Mouse (Mus musculus) forebrain, embryonic 11.5 days (tissue): ENCODE results near the gene Foxp1. TPM values are rescaled to one million over a fixed set of nuclear protein-coding genes. Genes with fewer than 3 reads are reported as not detected.

Experiments used
- ATAC-seq: fragments of 200-750 bp; cut with Nextera tagmentation; replicated peaks from 2 replicates; pipeline ENCODE4 v1.8.0; 2017; ENCODE audit warnings: moderate TSS enrichment; ENCODE audit not compliant: low FRiP score
- DNase-seq: peaks from one replicate; pipeline ENCODE4 v3.0.0-alpha.2; 2017; ENCODE audit warnings: low spot score
- H3K27ac ChIP-seq: fragments of 300-500 bp; sonication (generic); 2 replicates; pipeline ENCODE4 v1.5.1; 2014; ENCODE audit warnings: low read depth, low read length
- H3K27me3 ChIP-seq: fragments of 300-500 bp; sonication (generic); 2 replicates; pipeline ENCODE4 v1.6.1; 2014; ENCODE audit warnings: mild to moderate bottlenecking, low read length, mixed read lengths; ENCODE audit not compliant: control insufficient read depth, insufficient read depth
- H3K36me3 ChIP-seq: fragments of 300-500 bp; sonication (generic); 2 replicates; pipeline ENCODE4 v1.6.1; 2014; ENCODE audit warnings: mild to moderate bottlenecking, low read length, moderate library complexity, mixed read lengths; ENCODE audit not compliant: control insufficient read depth, insufficient read depth
- H3K4me1 ChIP-seq: fragments of 300-500 bp; sonication (generic); replicated peaks from 2 replicates; pipeline ENCODE4 v1.6.1; 2014; ENCODE audit warnings: low read length, mixed read lengths; ENCODE audit not compliant: control insufficient read depth, insufficient read depth
- H3K4me2 ChIP-seq: fragments of 300-500 bp; sonication (generic); 2 replicates; pipeline ENCODE4 v1.6.1; 2014; ENCODE audit warnings: low read depth, mild to moderate bottlenecking, low read length, moderate library complexity, mixed read lengths; ENCODE audit not compliant: severe bottlenecking
- H3K4me3 ChIP-seq: fragments of 300-500 bp; sonication (generic); 2 replicates; pipeline ENCODE4 v1.5.1; 2014; ENCODE audit warnings: low read depth, low read length
- H3K9ac ChIP-seq: fragments of 300-500 bp; sonication (generic); 2 replicates; pipeline ENCODE4 v1.6.1; 2014; ENCODE audit warnings: low read length
- H3K9me3 ChIP-seq: fragments of 300-500 bp; sonication (generic); 2 replicates; pipeline ENCODE4 v1.6.1; 2016; ENCODE audit warnings: low read length, mixed read lengths; ENCODE audit not compliant: control insufficient read depth
- WGBS: fragments of 180-500 bp; shearing (Covaris S2); extraction: QIAGEN DNeasy Blood & Tissue Kit; methylation state at CpG from one replicate; pipeline ENCODE4 v1.1.7; 2014; 5-methylcytosine and 5-hydroxymethylcytosine counted together
- polyA plus RNA-seq: library from polyadenylated mRNA; unstranded; fragments of >200 nt; fragmentation: Nextera tagmentation; extraction: Ambion mirVana; gene quantifications from 2 replicates; pipeline ENCODE4 v1.2.1, GENCODE M21; 2014

Gene Foxp1
- polyA plus RNA-seq, 1 experiment from 2014 or later: 91.5 TPM

DNA sequence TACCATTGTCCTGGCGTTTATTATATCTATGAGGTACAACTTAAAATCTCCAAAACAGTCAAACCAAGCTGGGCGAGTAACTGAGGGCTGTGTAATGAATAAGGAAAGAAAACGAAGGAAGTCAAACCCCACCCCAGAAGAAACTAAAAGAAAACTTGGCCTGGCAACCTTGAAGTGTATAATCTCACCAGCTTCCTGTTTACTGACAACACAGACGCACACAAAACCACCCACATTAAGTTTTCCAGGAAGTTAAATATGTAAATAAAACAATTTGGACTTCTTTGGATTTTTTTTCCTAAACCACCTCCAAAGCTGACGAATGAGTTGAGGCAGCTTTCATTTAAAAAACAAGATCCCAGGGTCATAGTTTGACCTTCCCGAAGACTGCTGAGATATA is 18.1 kb upstream of the Foxp1 start:
- WGBS: 78% methylated on average over 6 of the region's 6 CpGs
- H3K4me1 ChIP-seq: no peaks in the 10 kb centered on the region
- no peak overlapping the region for H3K4me2 ChIP-seq
- no peaks in the 10 kb centered on the region for H3K36me3 ChIP-seq
- H3K27me3 ChIP-seq: no peaks in the 10 kb centered on the region
- DNase-seq (no peak), ATAC-seq (no peak)
- H3K9ac ChIP-seq: no peak overlapping the region
- H3K9me3 ChIP-seq: no peaks in the 10 kb centered on the region
- no peak overlapping the region for H3K27ac ChIP-seq
- H3K4me3 ChIP-seq: no peak overlapping the region

DNA sequence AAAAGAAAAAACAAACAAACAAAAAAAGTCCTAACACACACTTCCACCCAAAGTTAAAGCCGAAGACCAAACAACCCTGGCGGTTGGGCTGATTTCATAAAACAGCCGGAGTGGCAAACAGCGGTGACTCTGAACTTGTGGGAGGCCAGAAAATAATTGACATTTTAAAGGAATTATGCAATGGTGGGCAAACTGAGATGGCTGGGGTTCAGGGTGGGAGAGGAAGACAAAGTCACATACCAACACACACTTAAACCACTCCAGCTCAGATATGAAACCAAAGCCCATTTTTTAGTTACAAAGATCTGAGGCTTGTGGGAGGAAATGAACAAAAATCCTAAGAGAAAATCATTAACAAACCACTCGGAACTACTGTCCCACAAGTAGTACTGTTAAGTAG is 17.6 kb upstream of the Foxp1 start:
- H3K36me3 ChIP-seq: no peaks in the 10 kb centered on the region
- H3K27ac ChIP-seq: no peak overlapping the region
- DNase-seq (no peak), ATAC-seq (no peak)
- no peaks in the 10 kb centered on the region for H3K27me3 ChIP-seq
- no peaks in the 10 kb centered on the region for H3K4me1 ChIP-seq
- no peak overlapping the region for H3K4me3 ChIP-seq
- H3K9ac ChIP-seq: no peak overlapping the region
- 88% methylated on average over 5 of the region's 5 CpGs for WGBS
- no peaks in the 10 kb centered on the region for H3K9me3 ChIP-seq
- H3K4me2 ChIP-seq: no peak overlapping the region

DNA sequence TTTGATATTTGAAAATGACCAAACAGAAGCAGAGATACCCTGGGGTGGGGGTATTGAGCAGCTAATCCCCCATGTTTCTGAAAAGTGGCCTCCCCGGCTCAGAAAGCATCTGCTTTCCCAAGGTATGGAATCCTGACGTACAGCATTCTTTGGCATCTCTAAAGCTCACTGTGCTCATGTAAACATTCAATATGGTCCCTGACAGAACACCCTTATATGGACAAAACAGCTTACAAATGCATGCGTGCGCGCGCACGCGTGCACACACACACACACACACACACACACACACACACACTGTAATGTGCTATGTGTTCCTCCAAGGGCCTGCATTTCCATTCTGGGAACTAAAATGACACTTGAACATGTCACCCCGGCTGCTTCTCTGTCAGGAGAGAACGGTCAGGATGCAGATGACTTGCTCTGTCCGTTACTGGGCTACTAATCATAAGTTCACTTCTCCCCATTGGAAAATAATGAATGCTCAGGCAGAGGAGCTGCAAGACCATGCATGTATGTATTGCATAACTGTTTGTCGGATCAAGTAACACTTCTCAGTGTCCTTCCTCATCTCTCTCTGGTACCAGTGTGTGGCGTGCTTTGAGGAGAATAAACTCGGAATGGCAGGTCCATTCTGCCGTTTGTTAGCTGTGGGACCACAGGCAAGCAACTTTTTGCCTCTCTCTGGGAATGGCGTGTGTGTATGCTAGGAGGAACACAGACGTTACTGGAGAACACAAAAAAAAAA is 15.8 kb upstream of the Foxp1 start:
- Histone ChIP-seq H3K9me3 (no peaks in the 10 kb centered on the region), H3K9ac (no peak overlapping the region), H3K4me3 (no peak overlapping the region), H3K36me3 (no peaks in the 10 kb centered on the region), H3K27ac (no peak overlapping the region), H3K27me3 (no peaks in the 10 kb centered on the region), H3K4me1 (no peaks in the 10 kb centered on the region), H3K4me2 (no peak overlapping the region)
- ATAC-seq: no peak
- 90% methylated on average over 17 of the region's 17 CpGs for WGBS
- no peak for DNase-seq

DNA sequence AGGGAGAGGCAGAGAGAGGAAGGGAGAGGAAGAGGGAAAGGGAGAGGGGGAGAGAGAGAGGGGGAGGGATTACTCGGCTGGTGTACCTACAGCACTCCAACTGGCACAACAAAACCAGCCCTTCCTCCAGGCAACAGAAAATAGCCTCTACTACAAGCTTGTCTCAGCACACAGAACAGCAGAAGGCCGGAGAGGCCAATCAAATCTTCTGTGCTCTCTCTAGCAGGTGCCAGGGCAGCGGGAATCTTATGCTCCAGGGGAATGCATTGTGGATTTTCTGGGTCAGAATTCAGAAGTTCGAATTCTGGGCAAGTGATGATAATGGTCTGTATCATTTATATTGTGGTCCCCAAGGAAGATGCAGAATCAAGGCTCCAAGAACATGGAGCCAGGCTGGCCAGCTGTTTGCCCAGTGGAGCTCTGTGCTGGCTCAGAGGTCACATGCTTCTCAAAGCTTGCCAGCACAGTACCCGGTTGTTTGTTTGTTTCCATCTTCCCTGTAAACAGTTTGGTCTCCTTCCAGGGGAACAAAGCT is 11.8 kb upstream of the Foxp1 start:
- 49% methylated on average over 5 of the region's 5 CpGs for WGBS
- Histone ChIP-seq H3K4me2 (no peak overlapping the region), H3K27ac (no peak overlapping the region), H3K4me3 (no peak overlapping the region), H3K36me3 (no peaks in the 10 kb centered on the region), H3K4me1 (no peaks in the 10 kb centered on the region), H3K9me3 (no peaks in the 10 kb centered on the region), H3K9ac (no peak overlapping the region), H3K27me3 (no peaks in the 10 kb centered on the region)
- DNase-seq (no peak), ATAC-seq (no peak)

DNA sequence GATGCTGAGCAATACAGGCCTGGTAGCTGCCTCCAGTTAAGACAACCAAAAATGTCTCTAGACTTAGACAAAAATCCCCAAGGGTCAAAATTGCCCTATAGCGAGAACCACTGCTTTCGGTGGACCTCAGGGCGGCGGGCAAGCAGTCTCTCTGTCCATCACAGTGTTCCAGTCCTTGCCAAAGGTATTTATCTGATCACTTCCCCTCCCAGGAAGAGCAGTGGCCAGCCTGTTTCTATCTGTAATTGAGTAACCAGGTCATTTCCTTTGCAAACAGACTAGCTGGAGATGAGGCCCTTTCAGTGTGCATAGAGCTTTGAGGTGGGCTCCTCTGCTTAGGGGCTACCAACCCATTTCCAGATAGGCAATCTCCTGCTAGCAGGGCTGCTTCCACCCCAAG is 9.9 kb upstream of the Foxp1 start:
- WGBS: 86% methylated on average over 4 of the region's 4 CpGs
- H3K4me1 ChIP-seq: no peaks in the 10 kb centered on the region
- DNase-seq (no peak), ATAC-seq (no peak)
- H3K9ac ChIP-seq: no peak overlapping the region
- H3K27ac ChIP-seq: no peak overlapping the region
- H3K4me2 ChIP-seq: no peak overlapping the region
- H3K9me3 ChIP-seq: no peaks in the 10 kb centered on the region
- no peak overlapping the region for H3K4me3 ChIP-seq
- H3K27me3 ChIP-seq: no peaks in the 10 kb centered on the region
- no peaks in the 10 kb centered on the region; the same call in 1 of the 2 replicates for H3K36me3 ChIP-seq

DNA sequence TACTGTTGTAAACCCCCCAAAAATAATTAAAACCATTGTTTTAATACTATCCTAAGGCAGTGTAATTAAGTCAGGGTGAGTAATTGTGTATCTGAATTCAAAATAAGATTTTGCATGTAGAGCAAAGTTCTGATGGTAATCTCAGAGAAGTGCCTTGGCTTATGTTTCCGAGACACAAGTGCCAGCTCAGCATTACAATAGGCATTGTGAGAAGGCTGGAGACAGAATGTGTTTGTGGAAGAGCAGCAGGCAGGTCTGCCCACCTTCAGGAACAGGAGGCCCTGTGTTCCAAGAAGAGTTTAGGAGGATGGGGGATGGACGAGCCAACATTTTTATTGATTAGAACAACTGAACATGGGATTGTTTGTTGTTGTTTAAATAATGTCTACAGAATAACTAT is 6.5 kb upstream of the Foxp1 start:
- no peak overlapping the region for H3K4me3 ChIP-seq
- H3K4me2 ChIP-seq: no peak overlapping the region
- ATAC-seq (no peak), DNase-seq (peak; percentile 4)
- no peak overlapping the region for H3K27ac ChIP-seq
- WGBS: 69% methylated on average over 2 of the region's 2 CpGs
- H3K9ac ChIP-seq: no peak overlapping the region
- no peaks in the 10 kb centered on the region for H3K4me1 ChIP-seq
- no peaks in the 10 kb centered on the region for H3K27me3 ChIP-seq
- no peaks in the 10 kb centered on the region; the same call in 1 of the 2 replicates for H3K36me3 ChIP-seq
- peaks cover 4% of the 10 kb centered on the region; the same call in 1 of the 2 replicates for H3K9me3 ChIP-seq

DNA sequence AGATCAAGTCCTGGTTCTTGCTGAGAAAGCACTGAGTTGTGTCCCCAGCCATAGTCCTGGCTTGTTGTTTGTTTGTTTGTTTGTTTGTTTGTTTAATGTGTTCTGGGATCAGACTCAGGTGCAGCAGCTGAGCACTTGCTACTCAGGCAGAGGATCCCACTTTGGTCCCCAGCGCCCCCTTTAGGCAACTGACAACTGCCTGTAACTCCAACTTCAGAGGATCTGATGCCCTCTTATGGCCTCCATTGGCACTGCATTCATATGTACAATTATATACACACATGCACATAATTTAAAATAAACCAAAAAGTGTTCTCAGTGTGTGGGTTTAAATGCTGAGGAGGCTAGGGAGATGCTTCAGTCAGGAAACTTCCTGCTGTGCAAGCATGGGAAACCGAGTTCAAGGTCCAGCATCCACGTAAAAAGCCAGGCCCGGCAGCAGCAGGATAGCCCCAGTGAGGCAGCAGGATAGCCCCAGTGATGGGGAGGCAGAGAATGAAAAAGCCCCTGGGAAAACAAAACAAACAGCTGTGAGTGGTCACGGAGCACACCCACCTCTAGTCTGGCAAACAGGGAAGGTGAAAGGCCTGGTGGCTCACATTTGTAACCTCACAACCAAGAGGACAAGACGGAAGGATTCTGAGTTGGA is 5.1 kb upstream of the Foxp1 start:
- Histone ChIP-seq H3K27ac (no peak overlapping the region), H3K27me3 (no peaks in the 10 kb centered on the region), H3K4me3 (no peak overlapping the region), H3K9ac (no peak overlapping the region), H3K36me3 (no peaks in the 10 kb centered on the region; the same call in 1 of the 2 replicates), H3K9me3 (peaks cover 4% of the 10 kb centered on the region; the same call in 1 of the 2 replicates), H3K4me2 (no peak overlapping the region), H3K4me1 (no peaks in the 10 kb centered on the region)
- ATAC-seq (no peak), DNase-seq (peak; percentile 49)
- WGBS: 91% methylated on average over 6 of the region's 6 CpGs

DNA sequence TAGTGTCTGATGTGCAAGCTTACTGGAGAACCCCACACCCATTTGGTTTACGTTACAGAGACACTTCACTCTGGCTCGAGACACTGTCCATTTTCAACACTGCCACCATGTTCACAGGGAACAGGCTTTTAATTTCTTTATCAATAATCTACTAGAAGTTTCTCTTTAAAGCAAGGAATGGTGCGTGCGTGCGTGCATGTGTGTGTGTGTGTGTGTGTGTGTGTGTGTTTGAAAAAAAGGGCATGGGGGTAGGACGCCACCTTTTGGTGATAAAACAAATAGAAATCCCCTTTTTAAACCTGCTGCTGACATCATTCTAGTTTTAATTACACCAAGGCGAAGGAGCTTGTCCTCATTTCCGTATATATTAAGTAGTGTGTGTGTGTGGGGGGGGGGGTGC is 2.8 kb upstream of the Foxp1 start:
- WGBS: 63% methylated on average over 8 of the region's 8 CpGs
- H3K27me3 ChIP-seq: no peaks in the 10 kb centered on the region
- peaks cover 4% of the 10 kb centered on the region; the same call in 1 of the 2 replicates for H3K9me3 ChIP-seq
- H3K4me2 ChIP-seq: no peak overlapping the region
- no peaks in the 10 kb centered on the region for H3K4me1 ChIP-seq
- no peak overlapping the region for H3K4me3 ChIP-seq
- no peaks in the 10 kb centered on the region; the same call in 1 of the 2 replicates for H3K36me3 ChIP-seq
- no peak overlapping the region for H3K9ac ChIP-seq
- DNase-seq (no peak), ATAC-seq (no peak)
- H3K27ac ChIP-seq: no peak overlapping the region
